Mouse (Mus musculus) thymus, adult 2 months (tissue): Measurements from ENCODE around the gene Ces2e. TPM values are rescaled to one million over a fixed set of nuclear protein-coding genes. Genes with fewer than 3 reads are reported as not detected.
"Not testable (repeated sequence)": the region's sequence is repeated elsewhere in the genome, so short reads cannot be mapped to it uniquely, and the experiment has no call there.

Experiments used
- DNase-seq: peaks from one replicate; pipeline ENCODE4 v3.0.0; 2021
- H3K27ac ChIP-seq: fragments of 200-500 bp; 2 replicates; pipeline ENCODE4 v1.5.1; 2012; ENCODE audit warnings: low read length, control low read depth; ENCODE audit not compliant: control insufficient read depth, insufficient read depth
- H3K27me3 ChIP-seq: fragments of 200-500 bp; 2 replicates; pipeline ENCODE4 v1.6.1; 2012; ENCODE audit warnings: mild to moderate bottlenecking, low read length, moderate library complexity, mixed read lengths; ENCODE audit not compliant: control insufficient read depth, insufficient read depth
- H3K36me3 ChIP-seq: fragments of 200-500 bp; 2 replicates; pipeline ENCODE4 v1.6.1; 2012; ENCODE audit warnings: mild to moderate bottlenecking, low read length, moderate library complexity; ENCODE audit not compliant: control insufficient read depth, insufficient read depth
- H3K4me1 ChIP-seq: fragments of 200-500 bp; replicated peaks from 2 replicates; pipeline ENCODE4 v1.6.1; 2012; ENCODE audit warnings: low read length; ENCODE audit not compliant: control insufficient read depth, insufficient read depth
- H3K4me3 ChIP-seq: fragments of 200-500 bp; 2 replicates; pipeline ENCODE4 v1.5.1; 2012; ENCODE audit warnings: mild to moderate bottlenecking, low read length, control low read depth, moderate library complexity; ENCODE audit not compliant: control insufficient read depth, insufficient read depth
- CTCF ChIP-seq: fragments of 200-500 bp; IDR thresholded peaks from 2 replicates; pipeline ENCODE4 v1.5.1; 2012; ENCODE audit warnings: mild to moderate bottlenecking, control low read depth, low read length, moderate library complexity, borderline replicate concordance; ENCODE audit not compliant: control insufficient read depth, poor library complexity, insufficient read depth; ENCODE audit errors: extremely low read depth
- POLR2A ChIP-seq: fragments of 200-500 bp; IDR thresholded peaks from 2 replicates; pipeline ENCODE4 v1.6.1; 2012; ENCODE audit warnings: mild to moderate bottlenecking, low read length, control low read depth, moderate library complexity; ENCODE audit not compliant: control insufficient read depth, poor library complexity, insufficient read depth; ENCODE audit errors: extremely low read depth
- WGBS: fragments of 180-500 bp; shearing (Covaris S2); methylation state at CpG from one replicate; pipeline ENCODE4 v1.1.7; 2018; 5-methylcytosine and 5-hydroxymethylcytosine counted together
- polyA plus RNA-seq: library from polyadenylated mRNA; depleted of rRNA; stranded (reverse); fragments of >200 nt; gene quantifications from 2 replicates; pipeline ENCODE4 v1.2.3, GENCODE M21; 2012; rRNA removed

Gene Ces2e
- 1.6 and 2.3 TPM in 2 replicates for polyA plus RNA-seq

DNA sequence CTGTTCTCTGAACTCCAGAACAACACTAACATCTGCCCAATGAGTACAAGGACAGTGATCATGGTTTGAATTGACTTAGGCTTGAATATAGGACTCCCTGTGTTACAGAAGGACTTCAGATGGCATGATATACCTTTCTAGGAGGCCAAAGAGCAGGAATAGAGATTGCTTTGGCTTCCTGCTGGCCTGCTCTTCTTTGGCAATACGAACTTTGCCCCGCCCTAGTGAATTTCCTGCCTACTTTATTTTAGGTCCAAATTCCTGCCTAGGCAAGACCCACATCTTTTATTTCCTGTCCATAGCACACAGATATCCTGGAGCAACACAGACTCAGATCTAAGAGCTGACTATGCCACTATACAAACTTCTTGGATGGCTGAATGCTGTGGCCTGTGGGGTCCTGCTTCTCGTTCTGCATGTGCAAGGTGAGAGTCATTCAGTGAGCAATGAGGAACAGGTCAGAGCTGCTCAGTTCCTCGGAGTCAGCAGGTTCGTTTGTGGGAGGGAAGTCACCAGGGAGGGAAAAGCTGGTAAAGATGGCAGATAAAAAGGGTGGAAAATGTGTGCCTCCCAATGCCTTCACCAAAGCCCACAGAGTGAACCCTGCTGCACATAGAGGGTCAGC, at the start of gene Ces2e:
Ces2e (plus strand) TSS at position 289 of the 625 bp plus-strand sequence.
- Histone ChIP-seq H3K4me1 (no peaks in the 10 kb centered on the region), H3K4me3 (no peak within 1 kb of the TSS), H3K27me3 (no peaks in the 10 kb centered on the region), H3K27ac (no peak within 1 kb of the TSS), H3K36me3 (no peaks in the 10 kb centered on the region)
- WGBS = 56% methylated on average over 5 of the region's 5 CpGs
- DNase-seq = no peak
- no peak for TF ChIP-seq CTCF
- no peak for TF ChIP-seq POLR2A

GRCm38 (mm10) chr8:104886223-104886926, 39.7 kb upstream of the Ces2e start:
- not testable (repeated sequence) for DNase-seq, H3K4me1 ChIP-seq, H3K4me3 ChIP-seq, H3K27me3 ChIP-seq, H3K36me3 ChIP-seq, H3K27ac ChIP-seq
- no CpG with 5 or more reads among the region's 4 CpGs for WGBS

DNA sequence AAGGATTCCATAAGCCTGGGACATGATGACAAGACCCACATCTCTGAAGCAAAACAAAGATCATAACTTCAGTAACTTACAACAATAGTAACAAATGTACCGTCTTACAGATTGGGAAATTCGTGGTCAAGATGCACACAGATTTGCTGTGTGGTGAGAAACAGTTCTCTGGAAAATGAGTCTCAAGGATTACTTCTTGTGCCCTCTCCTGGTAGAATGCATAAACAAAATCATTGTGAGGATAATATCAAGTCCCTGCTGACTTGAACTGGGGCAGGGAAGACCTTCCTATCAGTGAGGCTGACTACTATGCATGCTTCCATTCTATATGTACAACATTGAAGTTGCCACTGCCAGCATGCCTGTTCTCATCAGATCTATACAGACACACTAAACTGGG, 24.3 kb upstream of the Ces2e start:
- Histone ChIP-seq H3K4me1 (no peaks in the 10 kb centered on the region), H3K27ac (no peak overlapping the region), H3K4me3 (no peak overlapping the region), H3K36me3 (no peaks in the 10 kb centered on the region), H3K27me3 (no peaks in the 10 kb centered on the region)
- 25% methylated on average over 2 of the region's 2 CpGs for WGBS
- no peak for TF ChIP-seq POLR2A
- DNase-seq = no peak

- no peaks in the 10 kb centered on the region for H3K4me1 ChIP-seq
- TF ChIP-seq CTCF (no peak), POLR2A (no peak)
- H3K27me3 ChIP-seq = no peaks in the 10 kb centered on the region
- WGBS = 57% methylated on average over 1 of the region's 1 CpGs
- no peak for DNase-seq
- no peak overlapping the region for H3K27ac ChIP-seq
- no peaks in the 10 kb centered on the region for H3K36me3 ChIP-seq
- H3K4me3 ChIP-seq = no peak overlapping the region
These were observed 18.9 kb upstream of the Ces2e start for GRCm38 (mm10) chr8:104907111-104907510.

DNA sequence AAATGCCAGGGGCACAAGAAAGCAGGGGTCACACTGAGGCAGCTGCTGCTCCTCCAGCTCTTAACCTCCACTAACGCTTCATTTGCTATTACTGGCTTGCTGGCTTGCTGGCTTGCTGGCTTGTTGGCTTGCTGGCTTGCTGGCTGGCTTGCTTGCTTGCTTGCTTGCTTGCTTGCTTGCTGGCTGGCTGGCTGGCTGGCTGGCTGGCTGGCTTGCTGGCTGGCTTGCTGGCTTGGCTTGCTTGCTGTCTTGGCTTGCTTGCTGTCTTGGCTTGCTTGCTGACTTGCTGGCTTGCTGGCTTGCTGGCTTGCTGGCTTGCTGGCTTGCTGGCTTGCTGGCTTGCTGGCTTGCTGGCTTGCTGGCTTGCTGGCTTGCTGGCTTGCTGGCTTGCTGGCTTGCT, 17.0 kb upstream of the Ces2e start:
- not testable (repeated sequence) for H3K36me3 ChIP-seq, H3K27me3 ChIP-seq, H3K27ac ChIP-seq, H3K4me3 ChIP-seq, DNase-seq, H3K4me1 ChIP-seq
- WGBS = 82% methylated on average over 1 of the region's 1 CpGs

GRCm38 (mm10) chr8:104909651-104910050, 16.4 kb upstream of the Ces2e start:
- H3K4me3 ChIP-seq, H3K27ac ChIP-seq, H3K36me3 ChIP-seq, H3K27me3 ChIP-seq, H3K4me1 ChIP-seq, DNase-seq: not testable (repeated sequence)
- WGBS = 96% methylated on average over 10 of the region's 10 CpGs

- 90% methylated on average over 3 of the region's 3 CpGs for WGBS
- Histone ChIP-seq H3K27ac (no peak overlapping the region), H3K4me1 (no peaks in the 10 kb centered on the region), H3K27me3 (no peaks in the 10 kb centered on the region), H3K4me3 (no peak overlapping the region), H3K36me3 (no peaks in the 10 kb centered on the region)
- no peak for DNase-seq
- TF ChIP-seq CTCF (no peak), POLR2A (no peak)
These were observed 1.2 kb downstream of the Ces2e start for GRCm38 (mm10) chr8:104927301-104927700.
